Mouse (Mus musculus) embryo, embryonic 10 days (tissue): ENCODE results near the gene Gpr37l1.
"Not testable (repeated sequence)": the region's sequence is repeated elsewhere in the genome, so short reads cannot be mapped to it uniquely, and the experiment has no call there.

Source experiments
- DNase-seq: peaks from one replicate; pipeline ENCODE4 v3.0.0-alpha.2; 2015; ENCODE audit warnings: low spot score

The Gpr37l1 gene

GRCm38 (mm10) chr1:135167435-135167834, at the start of gene Gpr37l1:
TSS of gene Gpr37l1 (minus strand) at chr1:135167681.
- DNase-seq, result no peak

GRCm38 (mm10) chr1:135213772-135214640, 46.5 kb upstream of the Gpr37l1 start:
- DNase-seq, result no peak

GRCm38 (mm10) chr1:135210421-135210820, 42.9 kb upstream of the Gpr37l1 start:
- DNase-seq, result no peak

- DNase-seq, result no peak
These were observed 41.2 kb upstream of the Gpr37l1 start for GRCm38 (mm10) chr1:135208716-135209115.

- DNase-seq, result no peak
These were observed 39.3 kb upstream of the Gpr37l1 start for GRCm38 (mm10) chr1:135206586-135207339.

- DNase-seq, result no peak
These were observed 37.8 kb upstream of the Gpr37l1 start for GRCm38 (mm10) chr1:135205257-135205656.

- peak; percentile 44 for DNase-seq
These were observed 37.0 kb upstream of the Gpr37l1 start for GRCm38 (mm10) chr1:135204196-135205126.

GRCm38 (mm10) chr1:135200400-135200799, 32.9 kb upstream of the Gpr37l1 start:
- no peak for DNase-seq

- peak; percentile 70 for DNase-seq
These were observed 31.7 kb upstream of the Gpr37l1 start for GRCm38 (mm10) chr1:135199014-135199819.

- no peak for DNase-seq
These were observed 30.9 kb upstream of the Gpr37l1 start for GRCm38 (mm10) chr1:135198412-135198811.

- DNase-seq, result no peak
These were observed 28.5 kb upstream of the Gpr37l1 start for GRCm38 (mm10) chr1:135195907-135196440.

GRCm38 (mm10) chr1:135194335-135194734, 26.9 kb upstream of the Gpr37l1 start:
- DNase-seq, result not testable (repeated sequence)

GRCm38 (mm10) chr1:135189186-135189585, 21.7 kb upstream of the Gpr37l1 start:
- no peak for DNase-seq

- DNase-seq, result no peak
These were observed 20.7 kb upstream of the Gpr37l1 start for GRCm38 (mm10) chr1:135188197-135188596.

GRCm38 (mm10) chr1:135187016-135187415, 19.5 kb upstream of the Gpr37l1 start:
- not testable (repeated sequence) for DNase-seq

GRCm38 (mm10) chr1:135186427-135186826, 18.9 kb upstream of the Gpr37l1 start:
- DNase-seq, result no peak

- DNase-seq, result no peak
These were observed 18.5 kb upstream of the Gpr37l1 start for GRCm38 (mm10) chr1:135185936-135186335.

GRCm38 (mm10) chr1:135183941-135184570, 16.6 kb upstream of the Gpr37l1 start:
- DNase-seq, result no peak

- no peak for DNase-seq
These were observed 16.0 kb upstream of the Gpr37l1 start for GRCm38 (mm10) chr1:135183448-135183847.

GRCm38 (mm10) chr1:135182975-135183374, 15.5 kb upstream of the Gpr37l1 start:
- no peak for DNase-seq
